Mouse (Mus musculus) T-helper 2 cell (primary cell): ENCODE measurements at regions not wholly inside any gene's neighbourhood (a gene's known extent, or its start where the extent isn't known, plus 50 kb on each side); places are given as distances from the start of the nearest gene placed in this dataset.
"Not testable (repeated sequence)": the region's sequence is repeated elsewhere in the genome, so short reads cannot be mapped to it uniquely, and the experiment has no call there.

Experiments used
- in situ Hi-C: fragments of 300-600 bp; cut with MboI, MseI; formaldehyde crosslinking; loops from one replicate; pipeline ENCODE4 v1.15.1; 2025; ENCODE audit warnings: high pct_unique_total_duplicates

DNA sequence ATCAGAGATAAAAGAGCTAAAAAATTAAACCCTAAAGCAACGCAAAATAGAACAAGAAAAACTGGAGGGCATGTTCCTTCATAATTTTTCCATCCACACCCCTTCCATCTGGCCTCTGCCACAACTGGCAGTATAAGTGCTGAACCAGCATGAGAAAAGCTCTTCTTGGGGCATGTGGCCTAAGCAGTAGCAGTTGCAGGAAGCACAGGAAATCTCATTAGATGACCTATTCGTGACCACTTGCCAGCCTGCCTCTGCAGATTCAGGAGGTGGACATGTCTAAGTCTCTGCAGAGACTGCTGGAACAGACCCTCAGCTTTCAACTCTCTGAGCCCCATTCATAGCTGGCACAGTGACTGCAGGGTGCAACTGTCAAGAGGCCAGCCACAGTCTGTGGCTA, 116.5 kb upstream of the Teddm2 start:
- in situ Hi-C loops, result no loop called here

DNA sequence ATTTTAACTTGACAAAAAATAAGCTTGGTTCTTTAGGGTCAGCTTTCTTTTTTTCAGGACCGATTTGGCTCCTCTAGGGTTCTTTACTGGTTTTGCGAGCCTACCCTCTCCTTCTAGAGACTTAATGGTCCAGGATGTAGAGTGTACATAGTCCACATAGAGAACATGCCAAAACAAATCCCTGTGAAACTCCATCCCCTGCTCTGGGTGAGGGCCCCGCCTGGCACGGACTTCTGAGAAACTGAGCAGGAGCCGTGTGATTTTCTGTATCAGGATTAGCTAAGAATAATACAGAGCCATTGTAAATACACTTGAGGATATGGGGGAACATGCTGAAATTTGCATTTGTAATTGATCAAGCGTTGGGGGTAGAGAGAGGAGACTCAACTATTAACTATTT, 118.2 kb upstream of the Teddm2 start:
- in situ Hi-C loops, result no loop called here

DNA sequence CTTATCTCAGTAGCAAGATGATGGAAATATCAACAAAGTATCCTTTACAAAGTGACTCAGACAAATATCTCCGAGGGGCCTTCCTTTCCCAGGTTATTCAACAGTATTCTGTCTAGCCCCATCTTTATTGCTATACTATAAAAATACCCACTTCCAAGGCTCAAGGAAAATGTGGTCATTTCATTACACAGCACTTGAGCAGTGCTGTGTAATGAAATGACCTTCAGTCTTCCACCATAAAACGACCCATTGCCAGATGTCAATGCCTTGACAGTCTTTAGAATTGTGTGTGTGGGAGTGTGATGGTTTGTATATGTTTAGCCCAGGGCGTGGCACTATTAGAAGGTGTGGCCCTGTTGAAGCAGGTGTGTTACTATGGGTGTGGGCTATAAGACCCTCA, 124.3 kb upstream of the Teddm2 start:
- in situ Hi-C loops, result no loop called here

DNA sequence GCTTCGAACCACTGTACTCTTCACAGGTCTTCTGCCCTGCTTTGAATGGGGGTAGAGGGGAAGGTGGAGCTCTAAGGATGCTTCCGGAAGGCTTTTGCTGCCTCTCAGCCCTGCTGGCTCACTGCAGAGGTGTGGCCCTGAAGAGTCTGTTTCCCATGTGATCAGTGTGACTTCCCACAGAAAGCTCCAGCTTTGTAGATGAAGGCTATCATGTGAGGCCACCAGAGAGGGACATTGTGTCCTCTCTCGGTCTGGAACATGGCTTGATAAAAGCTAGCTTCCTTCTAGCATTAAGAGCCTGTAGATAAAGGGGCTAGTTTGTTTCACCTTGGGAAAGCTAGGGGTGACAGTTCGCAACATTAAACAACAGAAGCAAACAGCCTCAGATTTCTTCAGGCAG, 127.3 kb upstream of the Teddm2 start:
- in situ Hi-C loops, result no loop called here

DNA sequence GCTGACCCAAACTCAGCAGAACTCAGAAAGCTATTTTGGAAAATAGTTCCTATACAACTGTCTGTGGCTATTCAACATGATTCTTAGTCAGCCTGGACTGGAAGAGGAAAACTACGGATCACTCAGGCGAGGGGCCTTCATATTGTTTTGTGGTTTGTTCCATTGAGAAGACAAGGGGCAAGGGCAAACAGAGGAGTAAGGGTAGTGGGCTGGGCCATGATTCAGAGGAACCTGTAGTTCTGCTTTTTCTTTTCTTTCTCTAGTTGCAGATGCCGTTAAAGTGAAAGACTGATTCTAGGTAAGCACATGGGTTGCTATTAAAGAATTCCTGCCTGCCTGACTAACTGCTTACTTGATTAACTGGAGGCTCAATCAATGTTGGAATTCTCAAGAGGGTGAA, 129.8 kb upstream of the Teddm2 start:
- in situ Hi-C loops, result no loop called here

DNA sequence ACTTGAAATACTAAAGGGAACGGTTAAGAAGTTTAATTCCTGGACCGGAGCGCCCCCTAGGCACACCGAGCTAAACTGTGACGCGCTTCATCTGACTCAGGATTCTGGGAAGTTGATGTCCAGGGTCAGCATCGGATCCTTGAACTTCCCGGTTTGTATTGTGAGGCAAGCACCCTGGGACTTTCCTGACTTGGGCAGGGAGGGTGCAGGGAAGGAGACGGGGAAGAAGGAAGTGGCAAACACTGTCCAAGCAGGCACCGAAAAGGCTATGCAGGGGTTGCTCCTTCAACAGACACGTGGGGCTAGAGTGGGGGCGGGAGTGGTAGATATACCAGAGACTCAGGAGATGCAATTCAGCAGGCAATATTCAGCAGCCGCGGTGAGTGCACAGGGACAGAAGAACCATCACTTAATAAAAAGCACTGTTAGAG, 132.7 kb upstream of the Teddm2 start:
- in situ Hi-C loops, result no loop called here

DNA sequence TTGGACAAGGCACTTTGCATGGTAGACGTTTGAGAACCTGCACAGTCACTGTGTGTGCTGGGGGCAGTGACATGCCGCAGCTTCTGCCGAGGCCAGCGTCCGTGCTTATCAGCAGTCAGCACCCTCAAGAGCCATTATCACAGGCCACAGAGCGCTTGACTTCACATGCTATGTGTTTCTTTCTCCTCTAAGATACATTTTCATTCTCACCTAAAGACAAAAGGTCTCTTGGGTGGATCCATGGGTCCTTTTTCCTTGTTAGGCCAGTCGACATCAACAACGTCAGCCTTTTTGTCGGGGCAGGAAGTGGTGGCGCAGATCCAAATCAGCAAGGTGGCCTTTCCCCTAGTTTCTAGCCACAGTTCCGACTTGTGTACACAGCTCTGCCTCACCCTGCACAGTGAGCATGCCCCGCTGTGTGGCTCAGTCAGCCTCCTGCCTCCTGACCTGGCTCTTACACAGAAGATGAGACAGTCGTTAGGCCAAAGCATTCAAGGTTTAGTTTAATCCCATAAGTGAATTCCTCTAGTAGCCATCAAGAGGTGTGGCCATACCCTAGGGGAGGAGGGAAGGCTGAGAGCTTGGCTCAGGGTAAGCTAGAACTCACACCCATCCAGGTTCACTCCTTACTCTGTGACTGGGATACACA, 134.1 kb upstream of the Teddm2 start:
- in situ Hi-C loops, result no loop called here

DNA sequence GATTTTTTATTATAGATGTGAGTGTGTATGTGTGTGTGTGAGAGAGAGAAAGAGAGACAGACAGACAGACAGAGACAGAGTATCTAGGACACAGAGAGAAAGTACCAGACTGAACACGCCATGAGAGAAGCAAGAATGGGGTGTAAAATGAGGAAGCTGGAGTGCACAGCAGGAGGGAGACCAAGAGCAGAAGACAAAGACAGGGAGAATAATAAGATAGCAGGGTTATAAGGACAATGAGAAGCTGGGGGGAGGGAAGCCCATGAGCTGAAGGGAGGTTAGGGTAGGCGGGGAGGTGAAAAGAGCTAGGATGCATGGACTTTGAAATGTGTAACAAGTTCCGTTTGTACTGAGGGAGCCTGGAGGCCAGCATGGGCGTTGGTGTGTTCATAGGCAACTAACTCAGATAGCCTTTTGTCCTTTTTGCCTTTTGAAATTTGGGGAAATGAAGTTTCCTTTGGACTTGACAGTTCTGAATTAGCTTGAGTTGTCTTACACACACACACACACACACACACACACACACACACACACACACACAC, 136.8 kb upstream of the Teddm2 start:
- in situ Hi-C loops, result no loop called here

DNA sequence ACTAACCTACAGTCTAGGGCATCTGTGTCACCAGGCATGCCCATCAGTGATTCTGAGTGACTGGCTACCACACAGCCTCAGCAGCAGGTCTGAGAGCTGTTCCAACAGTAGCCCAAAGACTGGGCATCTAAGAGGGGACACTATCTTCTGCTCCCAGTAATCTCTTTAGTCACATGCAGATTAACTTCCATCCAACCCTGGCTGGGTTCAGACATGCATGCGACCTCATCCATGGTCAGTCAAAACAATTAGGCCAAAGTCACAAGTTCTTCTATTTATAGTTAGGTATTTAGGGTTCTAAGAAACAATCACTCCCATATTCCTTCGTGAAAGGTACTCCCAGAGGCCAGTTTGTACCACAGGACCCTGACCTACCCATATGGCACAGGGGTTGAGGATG, 138.2 kb upstream of the Teddm2 start:
- in situ Hi-C loops, result no loop called here

DNA sequence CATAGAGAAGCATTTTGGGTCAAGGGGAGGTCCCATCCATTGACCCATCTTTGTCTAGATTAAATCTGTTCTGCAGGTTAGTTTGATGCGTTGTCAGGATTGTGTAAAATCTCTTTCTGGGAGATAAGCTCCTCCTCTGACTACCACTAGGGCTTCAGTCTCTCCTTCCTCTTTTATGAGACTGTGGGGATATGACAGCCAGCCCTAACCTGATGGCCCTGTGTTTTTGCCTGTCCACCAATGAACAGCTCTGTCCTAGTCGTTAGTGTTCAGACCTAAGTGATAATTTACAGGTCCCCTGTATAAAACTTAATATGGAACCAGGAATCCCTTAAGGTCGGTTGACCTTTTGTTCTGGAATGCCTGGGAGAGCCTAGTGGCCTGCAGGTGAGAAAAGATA, 140.9 kb upstream of the Teddm2 start:
- in situ Hi-C loops, result no loop called here

DNA sequence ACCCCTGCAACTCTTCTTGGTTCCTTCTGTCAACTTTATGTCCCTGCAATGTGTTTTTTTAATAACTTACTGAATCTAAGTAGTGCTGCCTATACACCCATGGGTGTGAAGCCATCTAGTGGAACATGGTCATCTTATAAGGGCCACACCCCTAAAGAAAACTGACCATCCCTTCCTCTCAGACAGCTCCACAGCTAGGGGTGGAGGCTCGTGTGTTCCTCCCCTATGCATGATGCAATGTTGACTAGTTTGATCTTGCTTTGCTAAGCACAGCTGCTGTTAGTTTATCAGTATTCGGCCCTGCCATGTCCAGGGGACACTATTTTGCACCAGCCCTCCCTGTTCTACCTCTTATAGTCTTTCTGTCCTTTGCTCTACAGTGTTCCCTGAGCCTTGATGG, 142.9 kb upstream of the Teddm2 start:
- in situ Hi-C loops, result no loop called here

DNA sequence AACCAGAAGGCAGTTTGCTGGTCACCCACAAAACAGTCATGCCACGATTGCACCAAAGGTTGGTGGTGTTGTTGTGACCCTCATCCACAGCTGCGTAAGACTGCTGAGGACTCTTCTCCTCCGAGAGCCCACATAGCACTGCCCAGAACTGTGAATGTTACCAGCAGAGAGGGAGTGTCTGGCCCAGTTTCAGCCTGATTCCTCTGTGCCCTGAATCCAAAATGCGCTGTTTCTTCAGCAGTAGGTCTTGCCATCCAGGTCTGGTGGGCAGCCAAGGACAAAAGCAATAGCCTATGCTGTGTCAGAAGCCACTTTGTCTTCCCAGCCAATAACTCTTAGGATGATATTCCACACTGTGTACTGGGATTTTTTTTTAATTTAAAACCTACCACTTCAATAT, 144.7 kb upstream of the Teddm2 start:
- in situ Hi-C loops, result no loop called here

DNA sequence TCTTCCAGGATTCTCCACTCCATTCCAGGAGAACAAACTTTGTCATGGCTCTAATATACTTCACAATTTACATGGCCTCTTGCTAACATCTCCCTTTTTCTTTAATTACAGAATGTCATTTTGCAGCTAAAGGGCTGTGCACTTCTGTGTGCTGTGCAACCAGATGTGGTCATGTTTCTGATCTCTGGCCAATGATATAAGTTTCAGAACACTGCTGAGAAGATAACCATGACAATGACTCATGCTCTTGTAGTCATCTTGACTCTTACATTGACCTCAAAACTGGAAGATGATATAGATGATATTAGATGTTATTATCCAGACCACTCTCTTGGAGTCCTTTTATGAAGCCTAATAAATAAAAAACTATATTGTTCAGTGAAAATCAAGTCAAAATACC, 145.9 kb upstream of the Teddm2 start:
- in situ Hi-C loops, result no loop called here

DNA sequence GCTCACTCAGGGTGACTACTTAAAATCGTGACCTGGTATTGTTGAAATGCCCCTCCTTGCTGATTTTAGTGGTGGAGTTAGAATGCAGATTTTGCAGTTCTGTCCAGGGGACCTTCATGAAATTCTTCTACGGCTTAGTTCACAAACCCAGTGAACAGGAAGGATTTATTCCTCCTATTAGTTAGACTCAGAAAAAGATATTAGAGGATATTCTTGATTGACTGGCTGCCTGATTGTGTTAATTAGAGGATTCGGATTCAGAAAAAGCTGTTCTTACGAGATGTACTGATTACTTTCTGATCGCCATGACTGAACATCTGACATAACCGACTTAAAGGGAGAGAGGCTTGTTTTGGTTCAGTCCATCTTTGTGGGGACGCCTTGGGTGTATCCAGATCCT, 147.3 kb upstream of the Zfp648 start:
- in situ Hi-C loops, result no loop called here

DNA sequence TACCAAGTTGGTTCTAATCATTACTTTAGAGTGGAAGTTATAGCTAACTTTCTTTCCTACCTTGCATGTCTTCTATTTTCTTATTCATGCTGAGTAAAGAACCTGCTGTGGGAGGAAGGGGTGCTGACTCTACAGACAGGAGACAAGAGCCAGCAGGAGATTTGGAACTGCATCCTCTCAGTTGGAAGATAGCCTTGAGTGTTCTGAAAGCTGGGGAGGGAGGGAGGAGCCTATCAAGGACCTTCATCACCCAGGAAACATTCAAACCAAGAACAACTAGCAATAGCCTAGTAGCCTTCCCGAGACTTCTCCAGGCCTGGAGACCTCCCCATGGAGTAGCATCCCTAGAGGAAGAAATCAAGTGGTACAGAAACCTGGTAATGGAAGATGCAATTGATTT, 146.1 kb upstream of the Zfp648 start:
- in situ Hi-C loops, result loop anchor here (5.0 kb wide), 1 partner anchor 43 kb away; no protein-coding TSS in a partner anchor

DNA sequence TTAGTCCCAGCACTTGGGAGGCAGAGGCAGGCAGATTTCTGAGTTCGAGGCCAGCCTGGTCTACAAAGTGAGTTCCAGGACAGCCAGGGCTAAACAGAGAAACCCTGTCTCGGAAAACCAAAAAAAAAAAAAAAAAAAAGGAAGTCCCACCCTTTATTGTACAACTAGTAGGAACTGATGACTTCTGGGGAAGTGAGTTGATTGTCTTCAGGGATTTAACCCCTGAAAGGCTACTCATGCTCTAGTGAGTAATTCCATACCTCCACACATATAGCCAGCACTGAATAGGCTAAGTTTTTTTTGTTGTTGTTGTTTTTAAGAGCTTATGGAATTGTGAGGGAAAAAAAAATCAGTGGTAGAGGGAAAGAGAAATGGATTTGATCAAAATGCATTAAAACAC, 139.6 kb upstream of the Zfp648 start:
- in situ Hi-C loops, result not testable (repeated sequence)

DNA sequence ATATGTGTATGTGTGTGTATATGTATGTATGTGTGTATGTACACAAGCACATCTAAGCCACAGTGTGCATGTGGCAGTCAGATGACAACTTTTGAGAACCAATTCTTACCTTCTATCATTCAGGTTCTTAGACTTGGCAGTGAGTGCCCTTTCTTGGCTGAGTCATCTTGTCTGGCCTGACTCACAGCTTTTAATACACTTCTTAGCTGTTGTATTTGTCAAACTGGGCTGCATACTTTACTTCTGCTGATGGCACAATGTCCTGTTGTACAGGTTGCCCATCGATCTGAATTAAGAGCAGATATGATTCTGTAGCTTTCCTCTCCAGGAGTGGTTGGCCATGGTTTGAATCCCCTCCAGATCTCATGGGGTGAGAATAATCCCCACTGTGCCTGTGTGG, 139.1 kb upstream of the Zfp648 start:
- in situ Hi-C loops, result no loop called here

DNA sequence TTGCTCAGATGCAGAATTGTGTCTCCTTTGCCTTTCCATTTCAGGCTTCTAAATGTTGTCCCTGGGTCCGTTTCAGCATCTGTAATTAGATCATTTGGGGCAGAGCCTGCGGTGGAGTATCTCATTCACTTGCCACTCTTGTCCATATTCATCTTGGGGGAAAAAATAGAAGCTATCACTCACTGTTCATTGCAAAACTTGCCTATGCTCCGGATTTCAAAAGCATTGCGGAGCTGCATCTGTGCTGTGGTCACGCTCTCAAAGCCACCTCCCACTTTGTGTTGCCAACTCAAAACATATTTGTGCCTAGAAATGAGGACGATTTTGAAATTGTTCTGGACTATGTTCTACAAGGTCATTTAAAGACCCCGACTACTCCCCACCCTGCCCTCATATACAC, 138.3 kb upstream of the Zfp648 start:
- in situ Hi-C loops, result no loop called here

DNA sequence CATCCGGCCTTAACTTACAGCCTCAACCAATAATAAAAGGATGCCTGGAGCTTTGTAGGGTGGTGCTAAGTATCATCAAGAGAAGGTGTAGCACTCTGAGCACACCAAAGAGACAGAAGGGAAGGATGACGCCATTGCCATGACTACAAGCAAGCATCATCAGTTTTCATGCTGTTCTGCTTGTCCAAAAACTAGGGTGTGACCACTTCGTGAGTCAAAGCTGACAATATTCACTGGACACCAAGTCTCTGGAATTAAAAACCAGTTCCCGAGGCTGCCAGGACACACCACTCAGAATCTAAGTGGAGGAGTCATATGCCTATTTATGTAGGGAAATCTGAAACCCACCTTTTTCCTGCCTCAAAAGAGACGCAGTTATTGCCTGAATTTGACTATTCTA, 136.4 kb upstream of the Zfp648 start:
- in situ Hi-C loops, result no loop called here

DNA sequence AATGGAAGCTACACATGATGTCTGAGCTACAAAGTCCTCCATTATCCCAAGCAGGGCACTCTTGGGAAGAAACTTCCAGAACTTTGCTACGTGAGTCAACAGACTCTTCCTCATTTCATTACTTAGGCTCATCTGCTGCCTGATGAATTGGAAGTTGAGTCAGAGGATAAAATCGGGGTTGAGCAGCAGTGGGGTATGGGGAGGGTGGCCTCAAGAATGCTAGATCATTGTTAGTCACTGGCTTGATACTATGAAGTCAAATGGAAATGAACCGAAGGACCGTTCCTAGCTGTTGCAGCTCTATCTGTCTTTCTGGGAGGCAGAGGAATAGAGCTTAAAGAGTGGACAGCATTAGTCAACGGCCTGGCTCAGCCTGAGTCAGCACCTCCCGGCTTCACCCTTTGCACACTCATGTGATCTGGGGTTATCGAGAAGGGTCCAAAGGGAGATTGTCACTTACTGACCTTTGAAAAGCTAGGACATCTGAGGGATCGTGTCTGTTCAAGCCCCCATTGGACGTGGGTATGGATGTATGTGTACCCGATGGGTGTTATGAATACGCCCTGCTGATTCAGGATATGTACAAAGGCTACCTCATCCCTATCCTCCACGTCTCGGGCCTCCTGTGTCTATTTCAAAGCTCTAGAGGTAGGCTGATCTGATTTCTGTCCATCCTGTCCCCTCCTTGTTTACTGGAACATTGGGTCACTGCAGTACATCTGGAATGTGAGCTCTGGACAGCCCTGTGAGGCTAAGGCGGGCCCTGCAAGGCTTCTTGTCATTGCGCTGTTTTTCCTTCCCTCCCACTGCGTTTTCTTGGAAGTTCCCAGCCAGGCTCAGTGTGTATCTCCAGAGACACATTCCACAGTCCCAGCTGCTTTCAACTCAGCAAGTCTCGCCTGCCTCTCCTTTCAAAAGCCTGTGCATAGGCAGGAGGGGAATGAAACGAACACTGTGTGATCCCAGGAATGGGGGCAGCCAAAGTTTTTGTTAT, 135.4 kb upstream of the Zfp648 start:
- in situ Hi-C loops, result no loop called here

DNA sequence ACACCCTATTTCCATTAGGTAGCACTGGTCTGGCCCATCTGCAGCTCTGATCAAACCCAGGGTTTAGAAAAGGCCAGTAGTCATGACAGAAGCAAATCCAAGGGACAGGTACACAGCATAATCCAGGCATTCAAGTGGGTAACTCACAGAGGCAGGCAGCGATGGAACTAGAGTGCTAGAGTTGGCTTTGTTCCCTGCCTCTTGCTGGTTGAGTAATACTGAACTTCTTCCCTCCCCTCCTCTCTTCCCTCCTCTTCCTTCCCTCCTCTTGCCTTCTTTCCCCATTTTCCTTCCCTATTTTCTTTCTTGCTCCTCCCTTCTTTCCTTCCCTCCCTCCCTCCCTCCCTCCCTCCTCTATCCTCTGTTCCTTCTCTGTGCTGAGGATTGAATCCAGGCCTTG, 133.1 kb upstream of the Zfp648 start:
- in situ Hi-C loops, result no loop called here

DNA sequence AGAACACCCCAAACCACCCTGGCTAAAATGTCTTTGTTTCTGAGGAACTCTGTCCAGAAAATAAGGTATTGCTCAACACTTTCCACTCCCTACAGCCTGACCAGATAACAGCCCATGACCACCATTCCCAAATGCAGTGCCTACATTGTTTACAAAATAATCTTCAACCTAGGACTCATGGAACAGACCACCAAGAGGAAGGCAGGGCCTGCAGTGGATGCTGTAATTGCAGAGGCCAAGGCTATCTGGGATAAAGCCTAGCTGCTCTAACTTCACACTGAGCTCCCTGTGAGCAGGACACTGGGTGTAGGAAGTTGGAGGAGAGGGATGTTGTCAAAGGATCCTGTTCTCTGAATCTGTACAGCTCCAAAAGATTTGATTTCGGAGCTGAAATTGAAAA, 126.7 kb upstream of the Zfp648 start:
- in situ Hi-C loops, result no loop called here
